Mouse (Mus musculus): ENCODE measurements around the gene Ppia.
"Not testable (repeated sequence)": the region's sequence is repeated elsewhere in the genome, so short reads cannot be mapped to it uniquely, and the experiment has no call there.

Ppia gene

DNA sequence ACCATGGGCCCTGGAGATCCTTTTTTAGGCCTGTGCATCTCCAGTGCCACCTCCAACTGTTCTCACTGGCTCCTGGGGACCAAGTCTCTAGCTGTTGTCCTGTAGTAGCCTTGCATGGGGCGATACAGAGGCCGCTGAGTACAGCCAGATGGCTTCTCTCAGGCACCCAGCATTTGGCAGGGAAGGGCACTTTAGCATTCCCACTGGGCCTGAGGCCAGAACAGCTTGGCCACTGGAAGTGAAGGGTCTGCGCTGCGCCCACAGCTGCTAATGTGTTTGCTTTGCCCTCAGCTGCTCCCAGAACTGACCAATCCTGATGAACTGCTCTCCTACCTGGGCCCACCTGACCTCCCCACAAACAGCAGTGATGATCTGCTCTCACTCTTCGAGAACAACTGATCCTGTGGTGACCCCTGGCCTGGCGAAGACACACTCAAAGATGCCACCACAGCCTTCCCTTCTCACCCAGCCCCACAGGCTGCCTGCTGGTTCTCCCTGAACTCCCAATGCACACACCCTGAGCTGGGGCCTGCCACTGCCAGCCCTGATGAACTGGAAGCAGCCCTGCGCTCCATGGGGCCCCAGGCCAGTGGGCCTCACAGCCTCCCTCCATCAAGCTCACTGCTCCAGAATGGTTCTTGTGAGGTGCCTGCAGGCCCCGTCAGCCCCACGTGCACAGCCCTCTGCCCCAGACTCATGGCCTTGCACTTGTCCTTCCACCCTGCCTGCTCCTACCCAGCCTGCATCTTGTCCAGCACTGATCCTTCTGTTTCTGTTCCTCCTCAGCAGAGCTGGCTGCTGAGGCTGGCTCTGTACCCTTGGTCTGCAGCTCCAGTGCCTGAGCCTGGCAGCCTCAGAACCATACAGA, 10.3 kb upstream of the Ppia start:
- no peak for DNase-seq

DNA sequence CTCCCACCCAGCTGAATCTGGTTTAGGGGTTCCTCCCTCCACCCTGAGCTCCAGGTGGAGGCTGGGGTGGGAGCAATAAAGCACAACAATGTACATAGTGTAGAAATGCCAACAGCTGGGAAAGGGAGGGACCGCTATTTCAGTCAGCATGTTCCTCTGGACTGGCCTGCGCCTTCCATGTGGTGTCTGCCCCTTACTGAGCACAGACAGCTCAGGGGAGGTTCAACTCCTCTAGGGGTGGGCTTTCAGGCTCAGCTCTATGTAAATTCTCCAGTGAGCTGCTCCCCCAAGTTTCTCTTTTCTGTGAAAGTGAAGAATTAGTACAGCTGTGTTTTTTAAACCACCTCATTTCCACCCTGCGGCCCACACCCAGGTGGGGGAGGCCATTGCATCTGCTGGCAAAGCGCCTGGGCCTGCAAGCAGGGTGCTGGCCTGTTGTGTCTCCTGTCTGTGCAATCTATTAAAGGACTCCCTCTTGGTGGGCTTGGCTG, 9.6 kb upstream of the Ppia start:
- peak; percentile 63 for DNase-seq

DNA sequence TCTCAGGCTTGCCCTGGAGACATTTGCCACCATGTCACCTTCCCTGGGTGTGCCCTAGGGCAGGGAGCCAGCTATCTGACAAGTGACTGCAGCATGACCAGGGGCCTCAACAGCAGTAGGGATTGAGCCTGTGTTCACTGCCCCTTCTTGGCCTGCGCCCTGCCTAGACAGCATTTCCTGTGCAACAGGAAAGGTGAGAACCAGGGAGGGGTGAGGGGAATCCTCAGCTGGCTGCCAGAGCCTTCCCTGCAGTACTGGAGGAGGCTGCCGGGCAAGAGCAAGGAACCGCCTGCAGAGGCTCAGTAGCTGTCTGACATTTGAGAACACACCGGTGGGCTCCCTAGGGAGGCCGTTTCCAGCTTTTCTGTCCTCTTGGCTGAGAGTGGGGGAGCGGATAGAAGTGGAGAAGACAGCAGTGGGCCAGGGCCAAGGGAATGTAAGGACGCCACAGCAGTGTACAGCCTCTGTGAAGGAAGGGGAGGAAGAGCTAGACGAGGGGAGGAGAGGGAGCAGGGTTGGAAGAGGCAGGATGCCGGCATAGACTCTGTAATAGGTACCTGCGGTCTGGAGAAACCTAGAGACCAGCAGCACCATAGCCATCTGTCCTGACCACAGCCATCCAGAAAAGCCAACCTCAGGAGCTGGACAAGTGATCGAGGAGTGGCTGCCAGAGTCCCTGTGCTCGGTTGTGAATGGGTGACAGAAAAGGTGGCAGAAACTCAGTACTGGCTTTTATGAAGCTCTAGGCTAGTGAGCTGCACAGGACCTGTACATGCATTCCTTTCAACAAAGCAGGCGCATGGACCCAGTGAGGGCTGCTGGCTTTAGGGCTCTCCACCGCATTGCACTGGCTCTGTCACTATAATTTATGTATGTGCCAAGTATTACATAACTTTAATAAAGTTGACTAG, 8.7 kb upstream of the Ppia start:
- peak; percentile 62 for DNase-seq

DNA sequence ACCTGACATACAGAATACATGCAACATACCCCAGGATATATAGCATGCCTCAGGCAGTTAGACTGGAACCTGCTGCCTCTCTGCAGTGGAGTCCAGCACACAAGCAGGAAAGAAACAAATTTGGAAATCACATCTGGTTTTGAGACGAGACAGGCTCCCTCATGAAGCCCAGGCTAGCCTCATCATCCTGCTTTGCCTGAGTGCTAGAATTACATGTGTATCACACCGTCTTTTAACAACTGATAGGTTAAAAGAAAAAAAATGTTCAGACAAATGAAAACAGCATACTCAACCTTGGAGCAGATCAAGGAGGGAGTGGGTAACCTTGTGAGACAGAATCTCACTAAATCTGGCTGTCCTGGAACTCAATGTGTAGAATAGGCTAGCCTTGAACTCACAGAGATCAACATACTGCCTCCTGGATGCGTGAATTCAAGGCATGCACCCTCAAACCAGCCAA, 8.1 kb upstream of the Ppia start:
- DNase-seq: no peak

DNA sequence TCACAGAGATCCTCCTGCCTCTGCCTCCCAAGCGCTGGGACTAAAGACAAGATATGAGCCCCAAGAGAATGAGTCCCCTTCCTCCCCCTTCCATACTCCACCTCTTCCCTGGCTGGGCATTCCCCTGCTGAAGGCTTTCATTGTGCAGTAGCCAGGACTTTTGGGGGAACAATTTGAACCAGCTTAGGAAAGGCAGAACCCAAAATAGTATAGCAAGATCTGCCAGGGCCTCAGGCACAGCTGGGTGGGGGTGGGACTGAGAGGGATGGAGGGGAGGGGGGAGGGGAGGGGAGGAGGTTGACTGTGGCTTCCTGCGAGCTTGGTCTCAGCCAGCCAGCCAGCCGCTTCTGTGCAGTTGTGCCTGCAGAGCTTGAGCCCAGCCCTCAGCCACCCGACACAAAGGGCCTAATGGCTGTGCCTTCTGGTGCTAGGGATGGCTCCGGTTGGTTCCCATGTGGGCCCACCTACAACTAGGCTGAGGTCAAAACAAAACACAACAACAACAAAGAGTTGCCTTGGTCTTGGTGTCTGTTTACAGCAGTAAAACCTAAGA, 5.1 kb upstream of the Ppia start:
- peak; percentile 74 for DNase-seq

DNA sequence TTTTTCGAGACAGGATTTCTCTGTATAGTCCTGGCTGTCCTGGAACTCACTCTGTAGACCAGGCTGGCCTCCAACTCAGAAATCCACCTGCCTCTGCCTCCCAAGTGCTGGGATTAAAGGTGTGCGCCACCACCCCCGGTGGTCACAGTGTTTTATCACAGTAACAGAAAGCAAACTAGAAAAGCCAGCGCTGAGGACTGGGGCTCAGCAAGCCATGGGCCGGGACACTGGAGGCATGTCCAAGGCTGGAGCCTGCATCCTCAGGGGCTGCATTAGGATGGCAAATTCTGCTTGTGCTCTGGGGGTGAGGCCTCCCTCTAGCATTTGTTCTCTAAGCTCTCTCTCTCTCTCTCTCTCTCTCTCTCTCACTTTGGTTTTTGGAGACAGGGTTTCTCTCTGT, 4.5 kb upstream of the Ppia start:
- DNase-seq: peak; percentile 50

DNA sequence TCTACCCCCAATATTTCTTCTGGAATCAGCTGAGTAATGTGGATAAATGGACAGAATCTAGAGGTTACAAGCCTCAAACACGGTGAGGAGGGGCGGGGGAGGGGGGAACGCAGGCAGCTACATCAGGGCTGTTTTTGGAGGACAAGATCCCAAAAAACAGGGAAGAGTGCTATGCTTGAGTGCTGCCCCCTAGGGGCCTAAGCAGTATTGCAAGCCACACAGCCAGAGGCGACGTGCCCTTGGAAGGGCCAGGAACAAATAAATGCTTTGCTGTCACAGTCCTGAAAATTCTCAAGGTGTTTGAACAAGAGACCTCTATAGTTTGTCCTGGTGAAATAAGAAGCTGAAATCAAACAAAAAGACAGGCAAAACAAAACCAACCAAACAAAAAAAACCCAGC, 3.6 kb upstream of the Ppia start:
- DNase-seq: peak; percentile 90

DNA sequence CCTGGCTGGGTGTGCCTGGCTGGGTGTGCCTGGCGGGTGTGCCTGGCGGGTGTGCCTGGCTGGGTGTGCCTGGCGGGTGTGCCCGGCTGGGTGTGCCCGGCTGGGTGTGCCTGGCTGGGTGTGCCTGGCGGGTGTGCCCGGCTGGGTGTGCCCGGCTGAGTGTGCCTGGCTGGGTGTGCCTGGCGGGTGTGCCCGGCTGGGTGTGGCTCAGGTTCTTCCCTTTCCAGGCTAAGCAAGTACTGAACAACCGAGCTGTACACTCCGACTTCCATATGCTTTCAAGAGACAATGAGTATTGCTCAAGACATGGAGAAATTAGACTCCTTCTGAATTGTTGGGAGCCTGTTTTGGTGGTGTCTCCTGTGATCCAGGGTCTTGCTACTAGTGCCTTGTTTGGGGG, 2.0 kb upstream of the Ppia start:
- DNase-seq: no peak

DNA sequence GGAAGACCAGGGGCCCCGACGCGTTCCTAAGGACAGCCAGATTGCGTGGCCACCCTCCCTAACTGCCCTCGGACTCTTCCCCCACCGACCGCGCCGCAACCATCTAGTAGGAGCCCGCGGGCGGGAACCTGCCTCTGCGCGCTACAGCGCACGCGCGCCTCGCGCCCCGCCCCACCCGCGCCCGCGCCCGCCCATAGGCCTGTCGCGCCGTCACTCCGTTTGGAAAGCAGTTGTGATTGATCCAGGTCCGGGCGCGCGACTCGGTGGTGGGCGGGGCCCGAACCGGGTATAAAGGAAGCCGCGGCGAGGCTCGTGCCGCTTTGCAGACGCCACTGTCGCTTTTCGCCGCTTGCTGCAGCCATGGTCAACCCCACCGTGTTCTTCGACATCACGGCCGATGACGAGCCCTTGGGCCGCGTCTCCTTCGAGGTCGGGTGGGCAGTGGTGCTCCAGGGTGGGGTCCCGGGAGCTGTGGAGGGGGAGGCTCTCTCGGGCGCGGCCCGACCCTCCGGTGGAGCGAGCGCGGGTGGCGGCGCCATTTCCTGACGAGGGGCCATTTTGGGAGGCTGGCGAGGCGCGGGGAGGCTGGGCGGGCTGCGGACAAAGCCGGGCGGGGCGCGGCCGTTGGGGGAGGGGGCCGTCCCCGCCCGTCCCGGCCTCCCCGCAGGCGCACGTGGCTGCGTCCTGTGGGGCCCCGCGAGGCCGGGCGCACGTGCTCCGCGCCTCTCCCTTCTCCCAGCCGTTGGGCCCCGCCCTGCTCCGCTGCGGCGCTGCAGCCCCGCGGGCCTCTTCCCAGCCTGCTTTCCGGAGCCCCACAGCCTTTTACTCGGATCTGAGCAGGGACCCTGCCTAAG, 535 bp downstream of the Ppia start:
- peak; percentile 100 for DNase-seq

DNA sequence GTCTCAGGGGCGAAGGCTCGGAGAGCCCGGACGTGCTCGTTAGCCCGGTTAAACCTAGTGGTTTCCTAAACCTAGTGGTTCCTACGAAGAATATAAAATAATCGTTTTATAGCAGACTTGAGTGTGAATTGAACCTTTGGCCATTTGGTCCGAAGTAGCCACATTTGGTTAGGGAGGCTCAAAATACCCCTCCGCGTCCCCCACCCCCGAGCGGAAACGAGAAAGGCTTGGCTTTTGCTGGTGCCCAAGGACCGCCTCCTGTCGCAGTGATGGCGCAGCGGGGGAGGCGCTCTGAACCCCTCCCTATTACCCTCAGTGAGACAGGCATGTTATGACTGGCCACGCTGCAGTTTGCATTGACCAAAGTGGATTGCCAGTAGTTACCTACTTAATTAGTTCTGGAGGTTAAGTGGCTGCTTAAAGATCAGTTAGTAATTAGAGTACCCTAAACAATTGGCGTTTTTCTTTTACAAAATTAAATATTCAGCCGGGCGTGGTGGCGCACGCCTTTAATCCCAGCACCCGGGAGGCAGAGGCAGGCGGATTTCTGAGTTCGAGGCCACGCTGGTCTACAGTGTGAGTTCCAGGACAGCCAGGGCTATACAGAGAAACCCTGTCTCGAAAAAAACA, 1.3 kb downstream of the Ppia start:
- DNase-seq: peak; percentile 86

DNA sequence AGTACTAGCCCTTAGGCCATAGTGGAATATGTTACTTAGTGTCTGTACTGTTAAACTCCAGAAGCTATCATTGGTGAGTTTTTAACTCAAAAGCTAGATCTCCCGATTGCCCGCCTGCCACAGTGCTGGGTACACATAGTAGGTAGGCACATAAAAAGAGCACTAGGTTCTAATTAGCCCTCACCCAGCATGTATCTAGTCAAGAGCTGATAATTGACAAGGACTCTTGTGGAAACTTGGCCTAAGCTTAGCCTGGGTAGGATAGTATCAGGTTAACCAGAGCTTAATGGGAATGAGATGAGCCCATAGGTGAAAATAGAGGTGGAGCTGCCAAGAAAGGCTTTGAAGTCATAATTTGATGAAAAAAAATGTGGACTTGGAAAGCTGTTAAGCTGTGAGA, 1.8 kb downstream of the Ppia start:
- no peak for DNase-seq

DNA sequence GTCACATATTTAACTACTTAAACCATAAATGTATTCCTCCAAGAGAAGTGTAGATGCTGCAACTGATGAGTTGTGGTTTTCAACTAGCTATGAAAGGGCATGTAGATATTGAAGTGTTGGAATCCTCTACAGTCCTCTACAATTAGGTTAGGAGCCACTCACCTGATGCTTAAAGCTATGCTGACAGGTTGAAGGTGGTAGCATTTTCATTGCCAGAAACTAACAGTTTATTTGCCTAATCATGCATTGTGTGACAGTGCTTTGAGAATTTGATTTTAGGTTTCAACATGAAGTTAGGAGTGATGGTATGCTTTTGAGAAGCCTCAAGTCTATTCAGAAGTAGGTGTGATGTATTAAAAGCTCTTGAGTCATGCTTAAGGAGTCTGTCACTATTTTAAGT, 2.2 kb downstream of the Ppia start:
- no peak for DNase-seq

DNA sequence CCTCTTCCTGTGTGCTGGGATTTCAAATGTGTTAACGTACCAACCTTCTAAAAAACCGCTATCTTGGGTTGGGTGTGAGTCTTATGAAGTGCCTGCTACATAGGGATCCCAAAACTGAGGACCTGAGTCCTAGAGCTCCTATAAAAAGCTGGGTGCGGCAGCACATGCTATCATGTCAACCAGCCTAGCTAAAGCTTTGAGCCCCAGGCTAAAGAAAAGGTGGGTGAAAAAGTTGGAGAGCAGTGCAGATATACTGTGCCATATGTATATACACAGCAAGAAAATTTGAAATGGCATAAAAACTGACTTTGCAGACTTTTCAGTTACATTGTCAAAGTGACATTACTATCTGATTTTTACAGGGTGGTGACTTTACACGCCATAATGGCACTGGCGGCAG, 3.5 kb downstream of the Ppia start:
- DNase-seq: no peak

DNA sequence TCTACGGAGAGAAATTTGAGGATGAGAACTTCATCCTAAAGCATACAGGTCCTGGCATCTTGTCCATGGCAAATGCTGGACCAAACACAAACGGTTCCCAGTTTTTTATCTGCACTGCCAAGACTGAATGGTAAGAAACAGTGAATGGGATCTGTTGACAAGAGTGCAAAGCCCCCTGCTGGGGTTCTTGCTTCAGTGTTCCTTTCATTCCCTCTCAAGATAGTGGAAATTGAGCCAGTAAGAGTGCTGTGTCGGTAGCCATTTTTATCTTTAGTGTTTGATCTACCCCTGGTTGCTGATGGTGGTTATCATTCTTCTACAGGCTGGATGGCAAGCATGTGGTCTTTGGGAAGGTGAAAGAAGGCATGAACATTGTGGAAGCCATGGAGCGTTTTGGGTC, 3.9 kb downstream of the Ppia start:
- not testable (repeated sequence) for DNase-seq

DNA sequence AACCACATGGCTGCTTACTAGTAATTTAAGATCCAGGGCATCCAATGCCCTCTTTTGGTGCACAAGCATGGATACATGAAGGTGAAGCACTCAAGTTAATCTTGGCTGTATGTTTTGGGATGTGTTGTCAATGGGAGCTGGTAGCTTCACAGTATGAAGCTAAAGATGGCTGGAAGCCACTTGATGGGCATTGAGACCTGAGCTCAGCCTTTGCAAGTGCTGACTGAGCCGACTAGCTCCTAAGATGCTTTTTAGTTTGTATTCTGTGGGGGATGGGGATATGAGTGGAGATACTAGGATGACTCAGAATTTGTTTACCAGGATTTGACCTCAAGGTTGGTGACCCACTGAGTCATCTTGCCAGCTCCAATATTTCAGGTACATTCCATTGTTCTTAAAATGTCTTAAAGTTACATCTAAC, 5.0 kb downstream of the Ppia start:
- no peak for DNase-seq

DNA sequence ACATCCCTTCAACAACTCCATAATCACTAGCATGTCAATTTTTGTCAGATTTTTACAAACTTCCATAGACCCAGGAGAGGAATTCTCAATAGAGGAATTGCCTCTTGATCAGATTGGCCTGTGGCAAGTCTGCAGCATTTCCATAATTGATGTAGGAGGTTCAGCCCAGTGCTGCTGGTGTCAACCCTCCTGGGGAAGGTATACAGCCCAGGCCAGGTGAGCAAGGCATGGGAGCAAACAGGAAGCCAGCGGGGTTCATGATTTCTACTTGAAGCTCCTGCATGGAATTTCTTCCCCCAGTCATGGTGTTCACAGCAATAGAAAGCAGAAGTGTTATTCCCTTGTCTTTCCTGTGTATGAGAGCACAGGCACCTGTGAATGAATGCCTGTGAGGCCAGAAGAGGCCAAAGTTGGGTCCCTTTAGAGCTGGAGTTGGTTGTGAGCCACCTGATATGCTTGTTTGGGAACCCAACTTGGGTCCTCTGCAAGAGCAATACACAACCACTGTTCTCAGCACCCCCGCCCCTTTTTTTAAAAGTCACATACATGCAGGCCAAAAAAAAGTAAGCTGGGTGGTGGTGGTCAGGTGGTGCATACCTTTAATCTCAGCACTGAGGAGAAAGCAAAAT, 5.6 kb downstream of the Ppia start:
- no peak for DNase-seq

DNA sequence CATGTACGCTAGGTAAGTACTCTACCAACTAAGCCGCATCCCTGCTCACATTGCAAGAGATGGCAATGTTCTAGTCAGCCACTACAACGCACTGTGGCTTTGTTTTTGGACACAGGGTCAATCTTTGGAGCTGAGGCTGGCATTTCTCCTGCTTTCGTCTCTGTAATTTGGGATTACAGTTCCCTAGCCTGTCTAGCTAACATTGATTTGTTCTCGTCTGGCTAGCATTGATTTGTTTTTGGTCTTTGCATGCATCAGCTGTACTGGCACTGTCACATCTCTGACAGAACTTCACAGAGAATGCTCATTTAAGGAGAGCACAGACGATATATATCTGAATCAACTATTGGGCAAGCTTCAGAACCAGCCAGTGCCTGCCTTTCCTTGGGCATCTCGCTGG, 14.9 kb downstream of the Ppia start:
- no peak for DNase-seq

DNA sequence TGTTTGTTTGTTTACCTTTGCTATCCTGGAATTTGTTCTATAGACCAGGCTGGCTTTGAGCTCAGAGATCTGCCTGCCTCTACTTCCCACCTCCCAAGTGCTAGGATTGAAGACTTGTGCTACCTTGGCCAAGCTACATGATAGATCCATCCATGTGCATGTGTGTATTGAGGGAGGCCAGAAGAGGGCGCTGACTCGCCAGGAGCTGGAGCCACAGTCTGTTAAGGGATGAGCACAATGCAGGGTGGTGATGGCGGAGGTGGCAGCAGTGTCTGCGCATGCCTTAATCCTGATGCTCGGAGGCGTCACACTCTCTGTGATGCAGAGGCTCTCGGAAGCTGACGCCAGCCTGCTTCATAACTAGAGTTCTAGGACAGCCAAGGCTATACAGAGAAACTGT, 21.2 kb downstream of the Ppia start:
- DNase-seq: peak; percentile 86

DNA sequence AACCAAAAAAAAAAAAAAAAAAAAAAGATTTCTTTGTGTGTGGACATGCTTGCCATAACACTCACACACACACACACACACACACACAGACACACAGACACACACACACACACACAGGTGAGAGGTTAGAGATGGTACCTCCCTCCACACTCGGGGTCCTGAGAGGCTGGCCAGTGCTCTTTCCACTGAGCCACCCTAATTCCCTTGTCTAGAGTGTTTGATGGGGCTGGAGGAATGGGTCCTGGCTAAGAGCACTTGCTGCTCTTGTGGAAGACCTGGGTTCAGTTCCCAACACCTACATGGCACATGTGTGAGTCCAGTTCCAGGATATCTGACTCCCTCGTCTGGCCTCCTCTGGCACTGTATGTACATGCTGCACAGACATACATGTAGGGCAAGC, 22.4 kb downstream of the Ppia start:
- no peak for DNase-seq

DNA sequence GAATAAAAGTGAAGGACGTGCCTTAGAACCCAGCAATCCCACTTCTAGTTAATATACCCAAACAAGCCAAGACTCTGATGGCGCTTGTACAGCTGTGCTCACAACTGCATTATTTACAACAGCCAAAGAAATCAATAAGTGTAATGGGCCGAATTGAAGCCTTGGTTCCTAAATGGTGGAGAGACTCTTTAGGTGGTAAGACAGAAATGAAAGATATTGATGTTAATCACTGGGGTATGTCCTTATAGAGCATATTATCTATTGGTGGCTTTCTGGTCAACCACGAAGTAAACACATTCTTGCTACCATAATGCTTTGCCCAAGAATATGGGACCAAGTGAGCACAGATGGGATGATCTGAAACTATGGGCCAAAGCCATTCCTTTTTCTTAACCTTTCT, 24.9 kb downstream of the Ppia start:
- DNase-seq: no peak

DNA sequence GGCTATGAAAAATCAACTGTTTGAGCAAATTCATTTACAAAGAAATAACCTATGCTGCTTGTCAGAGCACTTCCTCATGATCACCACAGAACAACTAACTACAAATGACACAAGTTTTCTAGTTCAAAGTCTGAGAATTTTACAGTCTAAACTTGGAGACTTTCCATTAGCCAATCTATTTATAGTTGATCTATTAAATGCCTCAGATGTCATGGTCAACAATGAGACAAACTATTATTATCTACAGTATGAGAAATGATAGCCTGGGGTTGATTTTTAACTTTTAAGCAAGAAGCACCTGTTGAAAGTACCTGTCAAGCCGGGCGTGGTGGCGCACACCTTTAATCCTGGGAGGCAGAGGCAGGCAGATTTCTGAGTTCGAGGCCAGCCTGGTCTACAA, 27.3 kb downstream of the Ppia start:
- DNase-seq: no peak

DNA sequence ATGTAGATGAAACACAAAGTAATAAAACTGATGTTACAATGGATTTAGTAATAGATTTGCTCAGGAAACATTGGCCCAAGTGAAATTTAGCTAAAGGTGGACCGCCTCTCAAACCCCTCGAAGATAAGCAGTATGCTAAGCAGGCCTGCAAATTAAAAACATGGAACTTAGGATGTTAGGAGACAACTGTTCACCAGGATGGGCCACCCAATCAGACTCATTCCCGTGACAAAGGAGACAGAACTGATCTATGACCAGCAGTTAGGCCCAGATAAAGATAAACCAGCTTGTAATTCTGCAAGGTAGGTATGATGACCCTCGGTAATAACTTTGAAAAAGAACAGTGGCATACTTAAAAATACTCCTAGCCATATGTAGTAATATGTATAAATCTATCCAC, 27.9 kb downstream of the Ppia start:
- DNase-seq: no peak
